Mouse (Mus musculus): Measurements from ENCODE around the gene Sox11. TPM values are rescaled to one million over a fixed set of nuclear protein-coding genes. Genes with fewer than 3 reads are reported as not detected.

Gene Sox11
- total RNA-seq, 1 experiment, result 10.1 TPM

DNA sequence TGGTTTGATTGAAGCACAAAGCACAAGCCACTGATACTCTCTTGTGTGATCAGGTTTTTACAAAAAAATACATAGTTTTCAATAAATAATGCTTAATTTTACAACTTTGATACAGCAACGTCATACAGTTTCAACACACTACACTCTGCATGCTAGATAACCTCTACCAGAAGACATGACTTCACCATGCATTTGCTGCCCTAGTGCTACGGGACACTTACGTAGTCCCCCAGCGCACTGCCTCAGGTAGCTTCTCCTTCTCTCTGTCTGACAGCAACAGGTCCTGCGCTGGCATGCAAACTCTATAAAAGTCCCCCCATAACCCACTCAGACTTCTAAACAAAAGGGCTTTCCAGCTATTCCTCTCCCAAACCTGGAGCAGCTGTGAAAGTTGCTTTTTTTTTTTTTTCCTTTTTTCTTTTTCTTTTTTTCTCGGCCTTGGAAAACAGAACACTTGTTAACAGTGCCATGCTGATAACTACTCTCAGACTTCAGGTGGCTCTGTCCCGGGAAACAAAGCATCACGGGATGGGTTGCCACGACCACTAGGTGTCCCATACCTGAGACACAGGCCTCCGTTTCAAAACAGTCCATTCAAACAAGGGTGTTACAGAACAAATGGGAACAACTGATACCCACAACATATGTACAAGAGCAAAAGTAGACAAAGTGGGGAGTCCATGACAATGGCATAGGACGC, 6.9 kb downstream of the Sox11 start:
- Histone ChIP-seq H3K4me1 (ENCODE audit: control insufficient read depth in 2 of 2, insufficient read depth in 2 of 2, low read length in 2 of 2, poor library complexity in 1 of 2) (peaks cover 2 to 5% of the 10 kb centered on the region in 2 experiments; a peak in 3 of 4 replicates), H3K9ac (ENCODE audit: insufficient read depth, low read depth, low read length, poor library complexity, severe bottlenecking) (no peak overlapping the region), H3K27ac (ENCODE audit: insufficient read depth, low read depth, low read length, poor library complexity, severe bottlenecking) (no peak overlapping the region), H3K4me3 (ENCODE audit: insufficient read depth in 1 of 2, low read depth in 1 of 2, low read length in 2 of 2, poor library complexity in 1 of 2, severe bottlenecking in 1 of 2) (no peak overlapping the region), H3K36me3 (ENCODE audit: control insufficient read depth, insufficient read depth, low read length, poor library complexity, severe bottlenecking) (no peaks in the 10 kb centered on the region), H3K9me3 (ENCODE audit: control insufficient read depth, insufficient read depth, low read depth, low read length) (no peaks in the 10 kb centered on the region)
- TF ChIP-seq CHD2 (IDR thresholded peaks at IDR 0.05; ENCODE audit: low read depth, low read length) (no peak), ZNF384 (IDR thresholded peaks at IDR 0.05; ENCODE audit: low read depth, low read length) (no peak), HCFC1 (IDR thresholded peaks at IDR 0.05; ENCODE audit: borderline replicate concordance, insufficient read depth, low read length) (no peak), MAFK (IDR thresholded peaks at IDR 0.05; ENCODE audit: insufficient read depth, low read depth, low read length) (no peak), ZC3H11A (IDR thresholded peaks at IDR 0.05; ENCODE audit: borderline replicate concordance, low read depth, low read length) (no peak)
- DNase-seq (ENCODE audit: low read depth, low spot score), result no peak
- in situ Hi-C loops (cut with MboI; ENCODE audit: low sequenced_read_pairs in 2 of 2, unreplicated experiment in 2 of 2), result no loop called here

DNA sequence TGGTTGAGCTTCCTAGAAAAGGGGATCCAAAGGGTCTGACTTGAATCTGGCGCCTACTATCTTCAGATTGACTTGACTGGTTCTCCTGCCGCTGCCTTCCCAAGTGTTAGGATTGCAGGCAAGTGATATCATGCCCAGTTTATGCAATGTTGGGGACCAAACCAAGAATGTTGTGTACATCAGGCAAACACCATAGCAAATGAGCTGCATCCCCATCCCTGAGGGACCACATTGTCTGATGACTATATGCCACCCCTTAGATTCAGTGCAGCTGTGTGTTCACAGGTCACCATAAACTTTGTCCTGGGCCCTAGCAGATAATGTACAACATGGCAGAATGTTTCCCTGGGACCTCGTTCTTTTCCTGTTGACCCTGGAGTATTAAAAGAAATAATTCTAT, 8.8 kb downstream of the Sox11 start:
- peaks cover 0 to 2% of the 10 kb centered on the region in 2 experiments; a peak in 1 of 4 replicates for H3K4me1 ChIP-seq (ENCODE audit: control insufficient read depth in 2 of 2, insufficient read depth in 2 of 2, low read length in 2 of 2, poor library complexity in 1 of 2)
- H3K27ac ChIP-seq (ENCODE audit: insufficient read depth, low read depth, low read length, poor library complexity, severe bottlenecking), result no peak overlapping the region
- no peaks in the 10 kb centered on the region for H3K36me3 ChIP-seq (ENCODE audit: control insufficient read depth, insufficient read depth, low read length, poor library complexity, severe bottlenecking)
- no peaks in the 10 kb centered on the region for H3K9me3 ChIP-seq (ENCODE audit: control insufficient read depth, insufficient read depth, low read depth, low read length)
- H3K9ac ChIP-seq (ENCODE audit: insufficient read depth, low read depth, low read length, poor library complexity, severe bottlenecking), result no peak overlapping the region
- TF ChIP-seq ZC3H11A (IDR thresholded peaks at IDR 0.05; ENCODE audit: borderline replicate concordance, low read depth, low read length) (no peak), ZNF384 (IDR thresholded peaks at IDR 0.05; ENCODE audit: low read depth, low read length) (no peak), MAFK (IDR thresholded peaks at IDR 0.05; ENCODE audit: insufficient read depth, low read depth, low read length) (no peak), HCFC1 (IDR thresholded peaks at IDR 0.05; ENCODE audit: borderline replicate concordance, insufficient read depth, low read length) (no peak), CHD2 (IDR thresholded peaks at IDR 0.05; ENCODE audit: low read depth, low read length) (no peak)
- no peak overlapping the region for H3K4me3 ChIP-seq (ENCODE audit: insufficient read depth in 1 of 2, low read depth in 1 of 2, low read length in 2 of 2, poor library complexity in 1 of 2, severe bottlenecking in 1 of 2)
- in situ Hi-C loops (cut with MboI; ENCODE audit: low sequenced_read_pairs in 2 of 2, unreplicated experiment in 2 of 2), result no loop called here
- no peak for DNase-seq (ENCODE audit: low read depth, low spot score)

DNA sequence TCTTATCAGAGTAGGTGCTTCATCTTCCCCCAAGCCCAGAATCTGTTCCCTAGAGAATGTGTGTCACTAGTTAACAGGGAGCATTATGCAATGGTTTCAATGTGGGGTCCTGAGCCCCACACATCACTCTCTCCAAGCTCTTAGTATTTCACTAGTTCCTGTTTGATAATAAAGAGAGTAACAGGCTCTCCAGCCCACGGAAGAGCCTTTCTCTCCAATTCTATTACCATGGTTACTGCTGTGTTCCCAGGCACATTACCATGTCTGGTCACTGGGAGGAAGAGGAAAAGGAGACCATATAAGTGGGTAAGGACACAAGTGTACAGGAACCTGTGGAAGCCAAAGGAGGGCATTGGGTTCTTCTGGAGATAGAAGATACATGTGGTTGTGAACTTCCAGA, 19.0 kb downstream of the Sox11 start:
- no peaks in the 10 kb centered on the region for H3K9me3 ChIP-seq (ENCODE audit: control insufficient read depth, insufficient read depth, low read depth, low read length)
- no peak overlapping the region for H3K9ac ChIP-seq (ENCODE audit: insufficient read depth, low read depth, low read length, poor library complexity, severe bottlenecking)
- in situ Hi-C loops (cut with MboI; ENCODE audit: low sequenced_read_pairs in 2 of 2, unreplicated experiment in 2 of 2), result no loop called here

DNA sequence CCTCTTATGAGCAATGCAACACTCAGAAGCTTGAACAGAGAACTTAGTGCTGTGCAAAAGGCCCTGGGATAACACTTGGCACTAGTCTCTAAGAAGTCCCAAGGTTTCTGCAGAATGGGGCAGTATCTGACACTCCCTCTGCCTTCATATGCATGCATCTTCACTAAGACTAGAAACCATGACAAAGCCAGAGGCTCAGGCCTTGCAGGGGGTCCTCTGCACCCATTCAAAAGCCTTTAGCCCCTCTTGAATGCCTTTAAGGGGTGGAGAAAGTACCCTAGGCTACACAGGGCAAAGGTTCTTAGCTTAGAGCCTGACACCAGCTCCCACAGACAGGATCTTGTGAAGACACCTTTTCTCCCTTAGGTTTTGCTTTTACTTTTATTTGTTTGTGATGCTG, 21.7 kb downstream of the Sox11 start:
- Histone ChIP-seq H3K9ac (ENCODE audit: insufficient read depth, low read depth, low read length, poor library complexity, severe bottlenecking) (no peak overlapping the region), H3K4me3 (ENCODE audit: insufficient read depth in 1 of 2, low read depth in 1 of 2, low read length in 2 of 2, poor library complexity in 1 of 2, severe bottlenecking in 1 of 2) (no peak overlapping the region), H3K36me3 (ENCODE audit: control insufficient read depth, insufficient read depth, low read length, poor library complexity, severe bottlenecking) (no peaks in the 10 kb centered on the region), H3K27ac (ENCODE audit: insufficient read depth, low read depth, low read length, poor library complexity, severe bottlenecking) (no peak overlapping the region), H3K9me3 (ENCODE audit: control insufficient read depth, insufficient read depth, low read depth, low read length) (no peaks in the 10 kb centered on the region), H3K4me1 (ENCODE audit: control insufficient read depth in 2 of 2, insufficient read depth in 2 of 2, low read length in 2 of 2, poor library complexity in 1 of 2) (peaks cover 3 to 21% of the 10 kb centered on the region in 2 experiments; a peak in 3 of 4 replicates)
- in situ Hi-C loops (cut with MboI; ENCODE audit: low sequenced_read_pairs in 2 of 2, unreplicated experiment in 2 of 2), result no loop called here
- no peak for TF ChIP-seq MAFK (IDR thresholded peaks at IDR 0.05; ENCODE audit: insufficient read depth, low read depth, low read length)
- no peak for TF ChIP-seq HCFC1 (IDR thresholded peaks at IDR 0.05; ENCODE audit: borderline replicate concordance, insufficient read depth, low read length)
- no peak for TF ChIP-seq ZC3H11A (IDR thresholded peaks at IDR 0.05; ENCODE audit: borderline replicate concordance, low read depth, low read length)
- TF ChIP-seq ZNF384 (IDR thresholded peaks at IDR 0.05; ENCODE audit: low read depth, low read length), result no peak
- TF ChIP-seq CHD2 (IDR thresholded peaks at IDR 0.05; ENCODE audit: low read depth, low read length), result no peak
- no peak for DNase-seq (ENCODE audit: low read depth, low spot score)

More for the DNA sequence above, 19.0 kb downstream of the Sox11 start:
- Histone ChIP-seq H3K27ac (ENCODE audit: insufficient read depth, low read depth, low read length, poor library complexity, severe bottlenecking) (no peak overlapping the region), H3K4me3 (ENCODE audit: insufficient read depth in 1 of 2, low read depth in 1 of 2, low read length in 2 of 2, poor library complexity in 1 of 2, severe bottlenecking in 1 of 2) (no peak overlapping the region), H3K4me1 (ENCODE audit: control insufficient read depth in 2 of 2, insufficient read depth in 2 of 2, low read length in 2 of 2, poor library complexity in 1 of 2) (peaks cover 3 to 21% of the 10 kb centered on the region in 2 experiments; a peak in 3 of 4 replicates), H3K36me3 (ENCODE audit: control insufficient read depth, insufficient read depth, low read length, poor library complexity, severe bottlenecking) (no peaks in the 10 kb centered on the region)
- DNase-seq (ENCODE audit: low read depth, low spot score), result no peak
- TF ChIP-seq MAFK (IDR thresholded peaks at IDR 0.05; ENCODE audit: insufficient read depth, low read depth, low read length) (no peak), HCFC1 (IDR thresholded peaks at IDR 0.05; ENCODE audit: borderline replicate concordance, insufficient read depth, low read length) (no peak), ZNF384 (IDR thresholded peaks at IDR 0.05; ENCODE audit: low read depth, low read length) (no peak), ZC3H11A (IDR thresholded peaks at IDR 0.05; ENCODE audit: borderline replicate concordance, low read depth, low read length) (no peak), CHD2 (IDR thresholded peaks at IDR 0.05; ENCODE audit: low read depth, low read length) (no peak)
